Mouse (Mus musculus): ENCODE data around the gene Ncf2.

- no peak for TF ChIP-seq CTCF (IDR thresholded peaks at IDR 0.05; ENCODE audit: low read depth)
- no peak for TF ChIP-seq EP300 (optimal IDR thresholded peaks at IDR 0.05)
These were observed 38.2 kb upstream of the Ncf2 start for GRCm38 (mm10) chr1:152761791-152762190.
